Comparison of ENCODE assay signal across 8 mouse cellular contexts in genomic region chr16:18119031-18119730, GRCm38 (mm10). TPM values are rescaled to one million over a fixed set of nuclear protein-coding genes. Genes with fewer than 3 reads are reported as not detected.
A peak's percentile ranks its signal among the peaks of the same experiment; 100 is the strongest.
DNase-seq lines count a peak whose midpoint lies in the region; ATAC-seq lines count a peak whose summit lies in the region.

No protein-coding gene starts in this region.

- DNase-seq in left cerebral cortex, adult 18-20 months (ENCODE audit: low spot score in 2 of 2): peak; percentile 58 to 68
- no peak for DNase-seq in left cerebral cortex, adult 11 months (ENCODE audit: low spot score)
- DNase-seq in WW6 (ENCODE audit: low read depth, low spot score): peak; percentile 42
- peak; percentile 75 for DNase-seq in embryo, embryonic 10.5 days (ENCODE audit: low spot score)
- DNase-seq in induced T-regulatory cell, adult 2 months (ENCODE audit: low read depth): peak; percentile 66
- DNase-seq in lung, postnatal 14 days: peak; percentile 44
- peak; percentile 63 to 71 for DNase-seq in right cerebral cortex, adult 2 months (ENCODE audit: low spot score in 2 of 2)

- ATAC-seq in inflammation-experienced regulatory T-cells, adult 6 months: no peak

RNA-seq across cellular contexts. Expression of gene Rtn4r, which starts 8.3 kb away (rescaled TPM):
- 100 to 1,000 TPM; 128 to 135 TPM for total RNA-seq in left cerebral cortex, adult 18-20 months (2021)
- not detected for polyA plus RNA-seq in inflammation-experienced regulatory T-cells, adult 6 months (2017; shearing (Covaris generic))

RNA-seq across cellular contexts. Expression of gene Prodh, which starts 29.2 kb away (rescaled TPM):
- 10 to 100 TPM; 30.6 to 37.2 TPM for total RNA-seq in left cerebral cortex, adult 18-20 months (2021)
- 1 to 10 TPM; 1.1 to 5.3 (median 4.2) TPM for polyA plus RNA-seq in inflammation-experienced regulatory T-cells, adult 6 months (2017; shearing (Covaris generic))
